Mouse (Mus musculus) urinary bladder, postnatal 14 days (tissue): ENCODE measurements at regions not wholly inside any gene's neighbourhood (a gene's known extent, or its start where the extent isn't known, plus 50 kb on each side); places are given as distances from the start of the nearest gene placed in this dataset.

Experiments
- DNase-seq: peaks from one replicate; pipeline ENCODE4 v3.0.0; 2021; ENCODE audit warnings: low spot score

DNA sequence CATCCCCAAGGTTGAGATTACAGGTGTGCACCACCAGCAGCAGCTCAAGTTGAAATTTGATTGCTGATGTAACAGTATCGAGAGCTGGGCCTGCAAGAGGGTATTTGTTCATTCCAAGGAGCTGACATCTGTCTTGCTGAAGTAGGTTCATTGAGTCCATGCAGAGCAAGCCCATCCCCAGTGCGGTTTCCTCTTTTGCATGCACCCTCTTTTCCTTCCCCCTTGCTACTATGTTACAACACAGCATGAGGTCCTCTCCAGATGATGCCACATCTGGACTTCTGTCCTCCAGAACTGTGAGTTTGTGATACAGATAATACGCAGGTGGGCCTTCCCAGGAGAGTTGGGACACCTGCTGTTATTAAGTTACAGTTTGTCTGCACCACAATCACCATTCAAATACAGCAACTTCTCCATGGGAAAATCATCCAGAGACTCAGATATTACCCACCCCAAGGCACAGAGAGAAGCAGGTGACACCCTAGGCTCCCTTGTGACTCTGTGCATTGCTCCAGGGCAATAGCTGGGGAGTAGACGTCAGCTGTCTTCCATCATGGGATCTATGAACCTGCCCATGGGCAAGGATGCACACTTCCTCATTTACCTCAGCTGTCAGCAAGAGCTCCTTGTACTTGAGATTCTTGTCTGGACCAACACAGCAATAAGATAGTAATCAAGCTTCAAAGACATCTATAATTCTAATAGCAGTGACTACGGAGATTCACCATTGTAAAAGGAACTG lies 137.8 kb downstream of the Ets2 start:
- no peak for DNase-seq

DNA sequence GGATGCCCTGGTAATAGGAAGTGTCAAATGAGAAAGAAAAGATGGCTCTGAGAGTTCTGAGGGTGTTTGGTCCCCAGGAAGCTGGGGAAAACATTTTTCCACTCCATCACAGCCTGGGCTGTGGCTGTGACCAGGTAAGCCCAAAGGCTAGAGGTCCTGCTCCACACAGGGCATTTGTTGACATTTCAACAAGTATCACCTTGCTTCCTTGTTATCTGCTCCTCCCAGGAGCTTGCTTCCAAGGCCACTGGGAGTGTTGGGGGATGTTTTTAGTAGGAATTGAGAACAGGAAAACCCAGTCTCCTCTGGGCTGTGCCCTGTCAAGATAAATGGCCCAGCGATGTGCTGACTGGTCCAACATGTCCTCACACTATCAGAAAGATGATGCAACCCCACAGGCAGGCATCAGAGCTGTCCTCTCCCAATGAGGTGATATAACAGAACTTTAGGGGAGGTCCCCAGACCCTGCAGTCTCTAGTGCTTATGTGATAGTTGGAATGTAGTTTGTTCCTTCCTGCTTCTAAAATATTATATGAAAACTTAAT lies 137.1 kb downstream of the Ets2 start:
- DNase-seq, result no peak

DNA sequence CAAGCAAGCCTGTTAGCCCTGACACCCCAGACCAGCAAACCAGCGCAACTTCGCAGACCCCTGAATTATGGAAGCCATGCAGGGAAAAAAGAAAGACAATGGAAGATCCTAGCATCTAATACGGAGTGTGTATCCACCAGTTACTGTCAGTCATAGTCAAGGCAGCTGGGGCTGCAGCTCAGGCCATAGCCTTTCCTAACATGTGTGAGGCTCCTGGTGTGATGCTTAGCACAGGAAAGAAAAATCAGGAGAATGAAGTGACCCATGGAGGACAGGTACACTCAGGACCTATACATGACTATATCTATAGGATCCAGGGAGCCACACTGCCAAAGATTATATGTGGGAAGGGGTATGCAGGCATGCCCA lies 136.6 kb downstream of the Ets2 start:
- no peak for DNase-seq

DNA sequence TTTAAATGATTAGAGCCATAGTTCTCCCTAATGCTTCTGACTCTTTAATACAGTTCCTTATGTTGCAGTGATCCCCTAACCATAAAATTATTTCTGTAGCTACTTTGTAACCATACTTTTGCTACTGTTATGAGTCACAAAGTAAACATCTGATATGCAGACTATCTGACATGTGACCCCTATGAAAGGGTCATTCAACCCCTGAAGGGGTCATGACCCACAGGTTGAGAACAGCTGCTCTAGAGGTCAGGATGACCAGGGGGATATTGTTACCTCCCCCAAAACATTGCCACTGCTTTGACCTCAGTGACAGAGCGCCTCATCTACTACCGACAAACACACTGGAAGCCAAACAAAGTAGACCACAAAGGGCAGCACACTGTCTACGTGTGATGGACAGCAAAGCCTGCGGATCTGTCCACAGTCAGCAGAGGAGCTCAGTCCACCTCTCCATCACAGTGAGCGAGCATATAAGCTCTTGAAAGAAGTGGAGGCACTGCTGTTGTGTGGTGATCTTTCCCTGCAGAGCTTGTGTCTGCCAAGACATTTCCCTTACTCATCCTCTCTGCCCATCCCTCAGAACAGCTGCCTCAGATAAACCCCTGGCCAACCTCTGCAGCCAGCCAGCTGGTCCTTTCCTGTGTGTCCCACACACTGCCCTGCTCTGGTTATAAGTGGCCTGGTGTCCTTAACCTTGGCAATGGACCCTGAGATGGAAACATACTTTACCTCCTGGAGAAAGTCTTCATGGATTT lies 136.0 kb downstream of the Ets2 start:
- no peak for DNase-seq

DNA sequence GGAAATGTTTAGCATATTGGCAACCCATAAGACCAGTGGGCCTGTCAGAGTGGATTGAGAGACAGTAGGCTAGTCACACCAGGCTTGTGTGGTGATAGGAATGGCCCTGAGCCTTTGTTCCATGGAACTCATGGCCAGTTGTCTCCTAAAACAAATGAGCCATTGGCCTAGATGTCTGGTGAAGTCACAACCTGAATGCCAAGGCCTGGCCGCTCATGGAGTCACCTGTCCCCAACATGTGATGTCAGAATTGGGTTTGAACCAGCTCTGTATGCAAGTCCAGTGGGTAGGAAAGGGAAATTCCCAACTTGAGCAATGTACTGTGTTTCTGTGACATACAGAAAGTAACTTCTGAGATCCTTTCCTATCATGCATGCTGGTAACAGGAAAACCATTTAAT lies 134.1 kb downstream of the Ets2 start:
- no peak for DNase-seq

DNA sequence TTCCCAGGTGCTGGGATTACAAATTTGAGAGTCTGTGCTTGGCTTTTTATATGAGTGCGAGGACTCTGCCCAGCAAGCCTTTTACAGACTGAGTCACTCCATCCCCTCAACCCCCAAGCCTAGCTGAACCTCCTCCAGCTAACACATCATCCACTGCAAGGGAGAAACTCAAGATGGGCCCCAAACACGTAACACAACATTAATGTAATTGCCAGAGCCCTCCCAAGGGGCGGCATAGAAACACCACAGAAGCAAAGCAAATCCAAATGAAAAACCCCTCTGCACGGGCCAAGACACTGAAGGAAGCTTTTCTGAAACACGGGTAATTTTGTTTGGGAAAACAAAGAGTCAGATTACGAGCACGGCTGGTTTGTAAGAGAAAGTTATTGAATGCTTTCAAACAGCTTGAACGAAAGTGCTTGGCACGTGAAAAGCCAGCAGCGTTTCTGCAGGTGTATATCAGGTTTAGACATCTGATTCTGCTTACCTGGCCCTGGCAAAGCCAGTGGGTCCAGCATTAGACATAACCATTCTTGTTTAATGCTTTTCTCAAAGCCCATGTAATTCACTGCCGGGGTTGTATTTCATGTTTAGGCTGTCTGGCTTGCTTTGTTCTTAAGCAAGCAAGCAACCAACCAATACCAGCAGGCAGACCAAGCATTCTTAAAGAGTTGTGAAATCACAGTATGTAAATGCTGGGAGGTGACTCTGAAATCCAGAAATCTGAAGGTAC lies 132.8 kb downstream of the Ets2 start:
- peak; percentile 38 for DNase-seq

DNA sequence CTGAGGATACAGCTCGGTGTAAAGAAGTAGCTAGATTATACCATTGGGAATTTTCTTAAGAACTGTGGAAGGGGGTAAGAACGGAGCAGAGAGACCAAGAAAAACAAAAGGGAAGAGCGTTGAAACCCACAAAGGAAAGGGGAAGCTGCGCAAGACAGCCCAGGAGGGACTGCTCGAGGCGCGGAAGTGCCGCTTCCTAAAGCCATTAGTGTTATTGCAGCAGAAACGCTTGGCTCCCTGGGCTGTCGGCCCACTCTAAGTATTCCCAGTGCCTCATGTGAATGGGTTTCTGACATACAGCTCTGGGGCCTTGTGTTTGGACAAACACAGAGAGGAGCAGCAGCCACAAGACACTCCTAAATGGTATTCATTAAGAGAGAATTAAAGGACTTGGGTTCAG lies 131.6 kb downstream of the Ets2 start:
- DNase-seq, result no peak

DNA sequence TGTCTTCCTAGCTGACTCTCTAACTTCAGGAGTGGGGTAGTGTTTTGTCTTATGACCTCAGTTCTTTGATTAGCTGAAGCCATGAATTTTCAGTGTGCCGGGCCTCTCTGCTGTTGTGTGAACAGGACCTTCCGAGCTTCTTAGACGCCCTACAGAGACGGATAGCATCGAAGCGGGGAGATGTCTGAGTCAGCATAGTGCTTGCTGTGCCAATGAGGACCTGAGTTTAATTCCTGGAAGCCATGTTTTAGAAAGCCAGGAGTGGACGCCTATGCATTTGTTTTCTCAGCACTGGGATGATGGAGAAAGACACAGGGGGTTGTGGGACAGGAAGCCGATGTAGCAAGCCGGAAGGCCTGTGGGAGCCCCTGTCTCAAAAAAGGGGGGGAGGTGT lies 130.5 kb downstream of the Ets2 start:
- DNase-seq, result no peak

DNA sequence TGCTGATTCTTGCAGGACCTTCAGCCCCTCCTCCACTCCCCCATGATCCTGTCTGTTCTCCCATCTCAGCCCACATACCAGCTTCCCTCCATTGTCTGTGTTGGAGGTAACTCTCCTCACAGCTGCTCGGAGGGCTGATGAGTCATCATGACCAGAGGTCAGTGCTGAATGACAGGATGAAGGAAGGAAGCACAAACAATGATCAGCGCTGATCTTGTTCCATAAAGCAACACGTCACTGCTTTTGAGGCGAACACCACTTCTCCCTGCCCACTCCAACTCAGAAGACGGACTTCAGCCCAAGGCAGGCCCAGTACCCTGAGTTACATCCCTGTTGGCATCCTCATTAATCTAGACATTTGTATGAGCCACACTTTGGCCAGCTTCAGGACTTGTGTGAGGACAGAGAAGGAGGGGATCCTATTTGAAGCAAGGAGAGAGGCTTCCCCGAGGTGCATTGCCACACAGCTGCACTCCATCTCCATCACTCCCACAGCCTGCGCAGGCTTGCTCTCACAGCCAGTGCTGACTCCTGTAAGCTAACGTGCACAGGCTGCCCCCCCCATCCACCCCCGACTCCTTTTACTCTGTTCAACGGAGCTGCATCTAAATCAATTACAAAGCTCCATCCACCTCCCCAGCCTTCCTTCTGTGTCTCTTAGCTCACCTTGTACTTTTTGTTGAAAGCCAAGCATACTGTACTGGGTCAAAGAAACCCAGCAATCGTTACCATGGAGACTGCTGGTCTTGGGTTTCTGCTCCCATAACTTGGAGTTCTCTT lies 129.9 kb downstream of the Ets2 start:
- peak; percentile 38 for DNase-seq

DNA sequence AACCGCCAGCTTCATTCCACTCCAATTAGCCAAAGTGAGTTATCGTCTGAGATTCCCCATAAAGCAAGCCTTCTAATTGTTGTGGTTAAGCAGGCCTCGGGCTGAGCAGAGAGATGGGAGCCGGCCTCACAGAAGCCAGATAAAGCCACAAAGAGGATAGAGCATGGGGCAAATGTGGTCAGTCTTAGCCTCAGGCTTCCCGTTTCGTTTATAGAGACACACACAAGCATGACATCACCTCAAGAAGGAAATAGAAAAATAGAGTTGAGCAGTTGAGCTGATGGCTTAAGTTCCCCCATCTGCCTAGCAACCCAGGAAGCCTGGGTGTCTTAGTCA lies 125.5 kb downstream of the Ets2 start:
- no peak for DNase-seq

DNA sequence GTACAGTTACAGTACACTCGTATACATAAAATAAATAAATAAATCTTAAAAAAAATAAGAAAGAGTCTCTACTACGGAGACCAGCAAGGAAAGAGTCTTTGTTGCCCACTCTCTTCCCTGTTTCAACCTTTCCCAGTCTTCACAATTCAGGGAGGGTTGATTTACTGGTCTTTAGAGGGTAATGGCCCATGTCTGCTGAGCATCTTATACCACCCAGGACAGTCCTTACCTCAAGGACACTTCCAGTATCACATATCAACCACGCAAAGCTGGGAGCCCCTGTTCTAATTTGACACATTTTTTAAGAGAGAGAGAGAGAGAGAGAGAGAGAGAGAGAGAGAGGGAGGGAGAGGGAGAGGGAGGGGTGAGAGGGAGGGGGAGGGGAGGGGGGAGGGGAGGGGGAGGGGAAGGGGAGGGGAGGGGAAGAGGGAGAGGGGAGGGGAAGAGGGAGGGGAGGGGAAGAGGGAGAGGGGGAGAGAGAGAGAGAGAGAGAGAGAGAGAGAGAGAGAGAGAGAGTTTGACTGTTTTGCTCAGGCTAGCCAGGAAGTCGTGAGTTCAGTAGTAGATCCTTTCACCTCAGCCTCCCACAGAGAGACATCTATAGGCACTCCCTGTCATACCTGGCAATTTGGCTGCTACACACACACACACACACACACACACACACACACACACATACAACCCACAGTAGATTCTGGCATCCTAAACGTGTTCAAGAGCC lies 125.0 kb downstream of the Ets2 start:
- no peak for DNase-seq

DNA sequence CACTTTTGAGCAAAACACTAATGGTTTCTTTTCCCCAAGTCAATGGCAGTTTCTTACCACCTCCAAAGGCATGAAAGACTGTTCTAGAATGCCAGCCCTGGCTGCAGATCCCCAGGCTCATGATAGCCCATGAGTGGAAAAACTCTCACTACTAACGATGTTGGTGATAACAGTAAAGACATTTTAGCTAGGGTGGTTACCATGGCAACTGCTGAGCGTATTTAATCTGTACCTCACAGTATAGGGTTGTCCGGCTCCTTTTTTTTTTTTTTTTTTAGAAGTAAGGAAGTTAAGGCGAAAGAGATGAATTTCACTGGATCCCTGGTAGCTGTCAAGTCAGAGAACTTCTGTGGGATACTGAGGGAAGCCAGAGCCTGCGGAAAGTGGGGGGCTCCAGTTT lies 123.8 kb downstream of the Ets2 start:
- no peak for DNase-seq

DNA sequence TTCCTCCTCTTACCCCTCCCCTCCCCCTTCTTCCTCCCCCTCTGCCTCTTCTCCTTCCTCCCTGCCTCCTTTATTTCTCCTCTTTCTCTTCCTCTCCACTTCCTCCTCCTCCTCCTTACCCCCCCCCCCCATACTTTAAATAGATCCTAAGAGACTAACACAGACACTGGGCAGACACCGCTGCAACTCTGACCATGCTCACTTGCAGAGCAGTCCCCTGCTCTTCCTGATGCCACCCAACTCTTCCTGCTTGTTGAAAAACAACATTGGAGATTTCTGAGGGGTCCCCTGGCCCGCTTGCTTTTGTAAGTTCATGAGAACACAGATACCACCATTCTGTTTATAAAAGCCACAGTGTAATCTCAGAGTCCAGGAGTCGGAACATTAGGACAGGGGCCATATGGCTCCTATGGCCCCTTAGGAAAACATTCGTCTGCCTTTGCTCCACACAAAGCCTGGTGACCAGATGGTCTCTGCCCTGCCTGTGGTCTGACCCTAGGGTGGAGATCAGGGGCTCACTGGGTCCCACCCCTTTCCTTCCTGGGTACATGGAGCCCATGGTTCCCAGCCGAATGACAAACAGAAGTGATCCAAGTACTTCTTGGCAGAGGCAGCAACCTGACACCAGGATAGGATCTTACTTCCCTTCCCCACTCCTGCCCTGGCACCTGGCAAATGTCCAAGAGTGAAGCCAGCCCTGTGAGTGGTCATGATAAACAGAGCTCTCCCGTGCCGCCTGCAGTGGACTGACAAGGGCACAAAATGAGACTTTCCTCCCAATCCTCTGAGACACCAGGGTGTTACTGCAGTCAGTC lies 123.1 kb downstream of the Ets2 start:
- DNase-seq, result peak; percentile 80

DNA sequence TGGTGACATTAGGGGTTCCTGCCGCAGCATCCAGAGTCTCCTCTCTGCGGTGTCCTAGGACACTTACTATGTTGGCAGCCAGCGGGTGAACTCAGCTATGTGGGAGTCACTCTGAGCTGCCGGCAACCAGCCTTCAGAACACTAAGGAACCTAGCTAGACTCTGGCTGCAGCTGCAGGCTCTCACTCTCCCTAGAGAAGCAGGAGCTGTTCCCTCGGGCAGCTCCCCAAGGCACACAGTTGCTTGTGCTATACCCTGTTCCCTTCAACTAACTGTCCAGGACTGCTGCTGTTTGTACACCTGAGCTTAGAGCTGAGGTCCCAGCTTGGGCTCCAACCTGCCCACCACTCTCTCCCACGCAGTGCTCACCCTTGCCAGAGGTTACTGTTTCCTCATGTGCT lies 121.9 kb downstream of the Ets2 start:
- no peak for DNase-seq

DNA sequence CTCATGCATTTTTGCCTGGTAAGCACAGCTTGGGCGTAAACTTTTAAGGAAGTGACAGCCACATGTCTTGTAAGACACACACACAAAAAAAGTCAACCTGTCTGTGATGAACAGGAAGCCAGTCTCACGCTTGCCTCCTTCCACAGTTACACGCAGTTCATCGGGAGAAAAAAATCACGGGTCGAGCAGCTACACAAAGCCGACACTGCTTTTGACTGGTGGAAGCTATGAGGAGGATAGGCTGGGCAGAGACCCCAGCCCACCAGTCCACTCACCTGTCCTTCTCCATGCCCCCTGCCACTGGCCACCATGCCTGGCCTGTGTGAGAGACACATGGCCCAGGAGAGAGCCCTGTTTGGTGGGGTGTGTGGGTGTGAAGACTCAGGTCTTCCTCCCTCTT lies 119.2 kb downstream of the Ets2 start:
- DNase-seq, result no peak

DNA sequence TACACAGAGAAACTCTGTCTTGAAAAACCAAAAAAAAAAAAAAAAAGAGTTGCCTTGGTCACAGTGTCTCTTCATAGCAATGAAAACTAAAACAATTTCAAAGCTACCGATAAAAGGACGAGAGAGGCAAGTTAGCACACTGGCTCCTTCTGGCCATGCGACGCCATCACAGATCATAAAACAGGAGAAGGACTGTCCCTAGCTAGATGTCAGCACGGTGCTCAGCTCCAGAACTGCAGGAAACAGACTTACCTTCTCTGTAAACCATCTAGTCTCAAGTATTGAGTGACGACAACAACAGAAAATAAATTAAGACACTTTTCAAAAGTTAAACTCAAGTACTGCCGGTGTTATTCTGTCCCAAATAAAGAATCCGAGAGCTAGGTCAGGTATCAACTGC lies 118.7 kb downstream of the Ets2 start:
- no peak for DNase-seq

DNA sequence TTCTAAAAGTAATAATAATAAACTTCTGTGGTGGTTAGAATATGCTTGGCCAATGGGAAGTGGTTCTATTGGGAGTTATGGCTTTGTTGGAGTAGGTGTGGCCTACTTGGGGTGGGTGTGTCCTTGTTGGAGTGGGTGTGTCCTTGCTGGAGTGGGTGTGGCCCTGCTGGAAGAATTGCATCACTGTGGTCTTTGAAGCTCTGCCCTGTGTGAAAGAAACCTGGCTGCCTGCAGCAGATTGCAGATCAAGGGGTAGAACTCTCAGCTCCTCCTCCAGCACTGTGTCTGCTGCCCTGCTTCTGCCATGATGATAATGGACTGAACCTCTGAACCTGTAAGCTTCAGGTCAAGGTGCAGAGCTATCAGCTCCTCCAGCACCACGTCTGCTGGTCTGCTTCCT lies 118.1 kb downstream of the Ets2 start:
- DNase-seq, result no peak

DNA sequence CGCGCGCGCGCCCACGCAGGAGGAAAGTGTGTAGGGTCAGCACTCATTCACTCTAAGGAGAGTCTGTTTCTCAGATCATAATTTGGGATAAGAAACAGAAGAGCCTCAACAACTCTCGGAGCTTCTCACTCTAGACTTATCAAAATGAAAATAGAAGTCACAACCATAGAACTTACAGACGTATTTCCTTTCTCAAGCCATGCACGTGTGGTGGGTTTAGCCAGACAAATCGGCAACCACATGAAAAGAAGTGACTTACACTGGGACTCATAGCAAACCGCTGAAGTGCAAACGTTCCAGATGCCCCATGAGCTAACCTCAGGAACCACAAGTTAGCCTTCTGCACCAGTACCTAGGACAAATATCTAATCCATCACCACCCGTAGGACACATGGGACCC lies 114.1 kb downstream of the Ets2 start:
- DNase-seq, result no peak

DNA sequence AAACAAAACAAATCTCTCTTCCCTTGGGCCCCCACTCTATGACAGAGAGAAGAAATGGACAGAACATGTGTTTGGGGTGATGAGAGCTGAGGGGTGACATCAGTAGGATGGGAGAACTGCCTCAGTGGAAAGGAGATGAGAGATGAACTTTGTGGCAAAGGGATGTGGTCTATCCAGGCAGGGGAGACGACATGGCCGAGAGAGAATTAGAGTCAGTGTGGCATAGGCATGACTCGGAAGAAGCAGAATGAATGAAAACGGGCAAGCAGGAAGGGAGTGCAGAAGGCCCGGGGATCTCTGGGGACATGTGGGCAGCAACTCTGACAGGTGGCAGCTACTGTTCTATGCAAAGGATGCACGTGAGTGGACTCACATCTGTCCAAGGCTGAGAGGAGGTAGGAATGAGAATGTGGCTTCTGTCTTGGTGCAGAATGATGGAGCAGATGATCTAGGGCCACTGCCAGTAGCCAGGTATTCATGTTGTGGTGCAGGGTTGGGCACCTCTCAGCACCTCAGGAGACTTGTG lies 113.4 kb downstream of the Ets2 start:
- no peak for DNase-seq

DNA sequence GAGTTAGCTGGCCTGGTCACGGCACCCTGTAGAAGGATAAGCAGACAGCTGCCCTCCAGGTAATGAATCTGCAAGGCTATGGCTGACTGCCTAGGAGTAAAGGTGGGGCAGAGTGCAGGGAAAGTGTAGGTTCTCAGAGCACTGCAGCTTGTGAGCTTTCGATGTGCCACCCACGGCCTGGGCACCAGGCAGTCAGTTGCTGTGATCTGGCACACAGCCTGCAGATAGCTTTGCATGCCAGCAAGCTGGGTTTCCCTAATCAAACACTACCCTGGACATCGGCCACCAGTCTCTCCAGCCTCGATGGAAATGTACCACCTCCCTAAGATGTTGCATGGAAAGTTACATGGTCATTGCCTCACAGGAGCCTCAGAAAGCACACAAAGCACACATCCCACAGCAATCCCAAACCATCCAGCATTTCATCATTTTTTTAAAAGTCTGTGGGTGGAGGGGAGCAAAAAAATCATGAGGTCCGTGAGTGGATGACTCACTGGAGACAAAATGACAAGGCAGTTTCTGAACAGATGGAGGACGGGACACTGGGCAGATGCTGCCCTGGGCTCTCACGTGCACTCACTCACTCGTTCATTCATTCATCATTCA lies 112.7 kb downstream of the Ets2 start:
- DNase-seq, result peak; percentile 60
